Mouse (Mus musculus): ENCODE measurements around the gene Npm3.

DNA sequence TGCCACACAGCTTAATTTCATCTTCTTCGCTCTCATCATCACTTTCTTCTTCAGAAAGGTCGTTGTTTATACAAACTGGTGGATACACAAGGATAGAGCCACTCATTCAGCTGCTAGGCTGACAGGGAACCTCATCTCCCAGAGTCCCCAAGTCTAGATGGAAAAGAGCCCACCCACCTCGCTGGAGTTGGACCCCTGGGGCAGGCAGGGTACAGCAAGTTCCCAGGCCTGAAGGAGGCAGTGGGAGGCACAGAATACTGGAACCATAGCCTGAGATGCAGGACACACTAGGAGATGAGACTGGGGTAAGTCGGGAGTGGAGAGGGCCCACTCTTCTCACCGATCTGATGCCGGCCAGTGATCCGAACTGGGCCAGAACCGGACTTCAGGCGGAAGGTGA, 1.2 kb downstream of the Npm3 start:
- TF ChIP-seq POLR2A (IDR thresholded peaks at IDR 0.05; ENCODE audit: borderline replicate concordance, extremely low read depth, insufficient read depth, insufficient read length, poor library complexity, severe bottlenecking): no peak
- no peak for TF ChIP-seq CTCF (IDR thresholded peaks at IDR 0.05; ENCODE audit: borderline replicate concordance, extremely low read depth, insufficient read depth, insufficient read length)

Measured in brain, embryonic 14.5 days (tissue).